Mouse (Mus musculus): Measurements from ENCODE around the gene Pde10a. TPM values are rescaled to one million over a fixed set of nuclear protein-coding genes. Genes with fewer than 3 reads are reported as not detected.

The Pde10a gene
- polyA plus RNA-seq, 1 experiment from 2014 or later, result 12.5 TPM

DNA sequence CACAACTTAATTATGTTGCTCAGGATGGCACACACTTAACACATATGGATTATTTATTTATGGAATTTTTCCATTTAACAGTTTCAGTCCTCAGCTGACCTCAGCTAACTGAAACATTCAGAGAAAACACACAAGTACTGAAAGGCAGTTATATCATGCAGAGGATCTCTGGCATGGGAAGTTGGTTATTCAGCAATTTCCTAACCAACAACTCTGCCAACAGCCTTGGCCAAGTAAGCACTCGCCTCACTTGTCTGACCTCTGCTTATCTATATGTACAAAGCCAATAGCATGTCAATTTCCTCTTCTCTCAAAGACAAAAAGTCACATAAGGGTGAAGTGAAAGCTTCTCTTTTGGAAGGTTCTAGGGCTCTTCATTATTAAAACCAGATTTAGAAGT lies 244.0 kb downstream of the Pde10a start:
- 0 out of 2 replicates have a peak, but pooled peaks cover 4% of the 10 kb centered on the region for H3K4me1 ChIP-seq
- no peaks in the 10 kb centered on the region for H3K27me3 ChIP-seq (replicated peaks)
- no peak overlapping the region for H3K9ac ChIP-seq (replicated peaks)
- H3K27ac ChIP-seq (replicated peaks), result no peak overlapping the region
- H3K4me2 ChIP-seq, result no peak overlapping the region
- WGBS, result 90% methylated on average over 1 of the region's 1 CpGs
- ATAC-seq (ENCODE audit: low FRiP score), result no peak
- no peak overlapping the region for H3K4me3 ChIP-seq (replicated peaks)
- peaks cover 10% of the 10 kb centered on the region for H3K9me3 ChIP-seq (replicated peaks)
- no peaks in the 10 kb centered on the region for H3K36me3 ChIP-seq

GRCm38 (mm10) chr17:8773391-8773790 lies 248.2 kb downstream of the Pde10a start:
- no peaks in the 10 kb centered on the region for H3K27me3 ChIP-seq (replicated peaks)
- H3K4me2 ChIP-seq, result no peak overlapping the region
- WGBS, result 83% methylated on average over 6 of the region's 6 CpGs
- no peak overlapping the region for H3K4me3 ChIP-seq (replicated peaks)
- H3K4me1 ChIP-seq, result 0 out of 2 replicates have a peak, but pooled peaks cover 4% of the 10 kb centered on the region
- H3K9me3 ChIP-seq (replicated peaks), result peaks cover 10% of the 10 kb centered on the region
- no peaks in the 10 kb centered on the region for H3K36me3 ChIP-seq
- H3K27ac ChIP-seq (replicated peaks), result no peak overlapping the region
- ATAC-seq (ENCODE audit: low FRiP score), result no peak
- no peak overlapping the region for H3K9ac ChIP-seq (replicated peaks)

GRCm38 (mm10) chr17:8774301-8774700 lies 249.1 kb downstream of the Pde10a start:
- ATAC-seq (ENCODE audit: low FRiP score), result no peak
- 88% methylated on average over 3 of the region's 3 CpGs for WGBS
- no peak overlapping the region for H3K9ac ChIP-seq (replicated peaks)
- H3K4me3 ChIP-seq (replicated peaks), result no peak overlapping the region
- peaks cover 8% of the 10 kb centered on the region for H3K9me3 ChIP-seq (replicated peaks)
- H3K4me1 ChIP-seq, result 0 out of 2 replicates have a peak, but pooled peaks cover 4% of the 10 kb centered on the region
- H3K36me3 ChIP-seq, result no peaks in the 10 kb centered on the region
- H3K27me3 ChIP-seq (replicated peaks), result no peaks in the 10 kb centered on the region
- H3K4me2 ChIP-seq, result no peak overlapping the region
- no peak overlapping the region for H3K27ac ChIP-seq (replicated peaks)

- ATAC-seq (ENCODE audit: low FRiP score), result no peak
- WGBS, result 80% methylated on average over 11 of the region's 11 CpGs
Observed at GRCm38 (mm10) chr17:8775571-8776161, 250.5 kb downstream of the Pde10a start.

DNA sequence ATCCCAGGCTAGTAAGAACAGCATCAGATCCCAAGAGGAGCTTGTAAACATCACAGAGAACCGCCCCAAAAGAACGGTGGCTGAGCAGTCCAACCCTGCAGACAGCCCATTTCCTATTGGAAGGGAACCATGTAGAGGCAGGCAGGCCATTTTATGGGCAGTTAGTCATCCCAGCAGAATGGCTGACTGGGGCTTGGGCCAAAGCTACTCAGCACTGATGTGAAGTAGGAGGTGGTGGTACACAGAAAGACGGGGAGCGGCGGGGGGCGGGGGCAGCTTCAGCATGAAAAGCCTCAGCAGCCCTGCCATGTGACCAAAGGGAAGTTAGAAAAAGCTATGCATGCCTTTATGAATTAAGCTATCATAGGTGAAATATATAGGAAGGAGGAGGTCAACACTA lies 252.5 kb downstream of the Pde10a start:
- no peak overlapping the region for H3K4me3 ChIP-seq (replicated peaks)
- H3K36me3 ChIP-seq, result no peaks in the 10 kb centered on the region
- no peak overlapping the region for H3K4me2 ChIP-seq
- H3K9me3 ChIP-seq (replicated peaks), result no peaks in the 10 kb centered on the region
- no peaks in the 10 kb centered on the region for H3K4me1 ChIP-seq
- H3K27ac ChIP-seq (replicated peaks), result no peak overlapping the region
- WGBS, result 87% methylated on average over 6 of the region's 6 CpGs
- ATAC-seq (ENCODE audit: low FRiP score), result no peak
- no peaks in the 10 kb centered on the region for H3K27me3 ChIP-seq (replicated peaks)
- no peak overlapping the region for H3K9ac ChIP-seq (replicated peaks)

More at GRCm38 (mm10) chr17:8775571-8776161, 250.5 kb downstream of the Pde10a start:
- no peaks in the 10 kb centered on the region for H3K9me3 ChIP-seq (replicated peaks)
- H3K4me2 ChIP-seq, result no peak overlapping the region
- no peaks in the 10 kb centered on the region for H3K27me3 ChIP-seq (replicated peaks)
- no peak overlapping the region for H3K9ac ChIP-seq (replicated peaks)
- no peak overlapping the region for H3K27ac ChIP-seq (replicated peaks)
- no peaks in the 10 kb centered on the region for H3K36me3 ChIP-seq
- 0 out of 2 replicates have a peak, but pooled peaks cover 4% of the 10 kb centered on the region for H3K4me1 ChIP-seq
- H3K4me3 ChIP-seq (replicated peaks), result no peak overlapping the region

- Histone ChIP-seq H3K27me3 (replicated peaks) (no peaks in the 10 kb centered on the region), H3K4me2 (no peak overlapping the region), H3K4me1 (no peaks in the 10 kb centered on the region), H3K27ac (replicated peaks) (no peak overlapping the region), H3K4me3 (replicated peaks) (no peak overlapping the region), H3K9ac (replicated peaks) (no peak overlapping the region), H3K9me3 (replicated peaks) (no peaks in the 10 kb centered on the region), H3K36me3 (no peaks in the 10 kb centered on the region)
- 72% methylated on average over 5 of the region's 5 CpGs for WGBS
- no peak for ATAC-seq (ENCODE audit: low FRiP score)
Observed at GRCm38 (mm10) chr17:8778839-8779238, 253.7 kb downstream of the Pde10a start.

DNA sequence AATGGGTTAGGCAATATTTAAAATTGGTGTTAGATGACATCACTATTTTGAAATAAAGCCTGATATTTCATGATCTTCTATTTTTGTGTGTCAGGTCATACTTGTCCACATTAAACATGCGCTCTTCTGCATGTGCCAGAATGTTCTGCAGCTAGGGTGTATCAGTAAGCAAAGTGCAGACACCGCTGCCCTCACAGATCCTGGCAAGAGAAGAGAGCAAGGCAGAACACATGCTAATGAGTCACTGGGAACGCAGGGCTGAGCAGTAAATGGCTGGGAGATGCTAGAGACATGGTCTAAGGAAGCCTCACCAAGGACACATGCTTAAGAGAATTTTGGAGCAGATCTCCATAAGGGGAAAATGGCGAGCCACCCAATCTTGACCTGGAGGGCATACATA lies 255.3 kb downstream of the Pde10a start:
- Histone ChIP-seq H3K27ac (replicated peaks) (no peak overlapping the region), H3K27me3 (replicated peaks) (no peaks in the 10 kb centered on the region), H3K4me3 (replicated peaks) (no peak overlapping the region), H3K36me3 (no peaks in the 10 kb centered on the region), H3K9ac (replicated peaks) (no peak overlapping the region), H3K4me1 (no peaks in the 10 kb centered on the region), H3K4me2 (no peak overlapping the region), H3K9me3 (replicated peaks) (no peaks in the 10 kb centered on the region)
- 88% methylated on average over 4 of the region's 4 CpGs for WGBS
- ATAC-seq (ENCODE audit: low FRiP score), result no peak

DNA sequence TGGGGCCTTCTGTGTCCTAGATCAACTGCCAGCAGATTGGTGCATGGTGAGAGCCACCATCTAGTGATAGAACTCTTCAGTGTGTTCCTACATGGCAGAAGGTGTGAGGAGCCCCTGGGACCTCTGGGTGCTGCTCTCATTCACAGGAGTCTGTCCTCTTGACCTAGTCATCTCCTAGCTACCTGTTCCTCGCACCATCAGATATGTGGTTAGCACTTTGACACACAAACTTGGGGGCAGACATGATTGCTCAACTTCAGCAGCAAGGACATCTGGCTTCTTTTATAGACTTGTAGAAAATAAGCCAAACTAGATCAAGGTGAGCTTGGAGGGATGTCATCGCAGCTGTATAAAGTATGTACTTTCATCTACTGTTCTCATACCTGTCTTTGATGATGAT lies 255.9 kb downstream of the Pde10a start:
- Histone ChIP-seq H3K36me3 (no peaks in the 10 kb centered on the region), H3K9me3 (replicated peaks) (no peaks in the 10 kb centered on the region), H3K4me1 (no peaks in the 10 kb centered on the region), H3K9ac (replicated peaks) (no peak overlapping the region), H3K27me3 (replicated peaks) (no peaks in the 10 kb centered on the region), H3K27ac (replicated peaks) (no peak overlapping the region), H3K4me3 (replicated peaks) (no peak overlapping the region), H3K4me2 (no peak overlapping the region)
- no peak for ATAC-seq (ENCODE audit: low FRiP score)
- WGBS, result 90% methylated on average over 2 of the region's 2 CpGs

GRCm38 (mm10) chr17:8781576-8781975 lies 256.4 kb downstream of the Pde10a start:
- WGBS, result 66% methylated on average over 1 of the region's 1 CpGs
- no peaks in the 10 kb centered on the region for H3K9me3 ChIP-seq (replicated peaks)
- no peak for ATAC-seq (ENCODE audit: low FRiP score)

GRCm38 (mm10) chr17:8785908-8786307 lies 260.7 kb downstream of the Pde10a start:
- no peak overlapping the region for H3K4me3 ChIP-seq (replicated peaks)
- H3K4me1 ChIP-seq, result no peaks in the 10 kb centered on the region
- no peak for ATAC-seq (ENCODE audit: low FRiP score)
- H3K4me2 ChIP-seq, result no peak overlapping the region
- H3K9ac ChIP-seq (replicated peaks), result no peak overlapping the region
- no peak overlapping the region for H3K27ac ChIP-seq (replicated peaks)
- H3K36me3 ChIP-seq, result no peaks in the 10 kb centered on the region
- H3K9me3 ChIP-seq (replicated peaks), result no peaks in the 10 kb centered on the region
- H3K27me3 ChIP-seq (replicated peaks), result no peaks in the 10 kb centered on the region
- WGBS, result 51% methylated on average over 6 of the region's 6 CpGs

More at GRCm38 (mm10) chr17:8781576-8781975, 256.4 kb downstream of the Pde10a start:
- Histone ChIP-seq H3K4me2 (no peak overlapping the region), H3K27me3 (replicated peaks) (no peaks in the 10 kb centered on the region), H3K4me1 (no peaks in the 10 kb centered on the region), H3K9ac (replicated peaks) (no peak overlapping the region), H3K27ac (replicated peaks) (no peak overlapping the region), H3K4me3 (replicated peaks) (no peak overlapping the region), H3K36me3 (no peaks in the 10 kb centered on the region)

DNA sequence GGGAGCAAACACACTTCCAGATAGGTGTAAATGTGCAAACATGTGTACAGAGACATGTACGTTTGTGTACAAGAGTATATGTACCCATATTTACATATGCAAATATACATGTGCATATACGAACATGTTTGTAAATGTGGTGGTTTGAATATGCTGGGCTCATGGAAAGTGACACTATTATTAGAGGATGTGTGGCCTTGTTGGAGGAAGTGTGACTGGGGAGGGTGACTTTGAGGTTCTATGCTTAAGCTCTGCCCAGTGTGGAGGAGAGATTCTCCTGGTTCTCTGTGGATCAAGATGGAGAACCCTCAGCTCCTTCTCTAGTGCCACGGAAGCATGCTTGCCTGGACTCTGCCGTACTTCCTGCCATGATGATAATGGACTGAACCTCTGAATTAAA lies 261.3 kb downstream of the Pde10a start:
- no peak overlapping the region for H3K4me3 ChIP-seq (replicated peaks)
- ATAC-seq (ENCODE audit: low FRiP score), result no peak
- no peaks in the 10 kb centered on the region for H3K36me3 ChIP-seq
- H3K9me3 ChIP-seq (replicated peaks), result no peaks in the 10 kb centered on the region
- H3K27ac ChIP-seq (replicated peaks), result no peak overlapping the region
- 93% methylated on average over 4 of the region's 4 CpGs for WGBS
- H3K27me3 ChIP-seq (replicated peaks), result no peaks in the 10 kb centered on the region
- no peak overlapping the region for H3K9ac ChIP-seq (replicated peaks)
- no peaks in the 10 kb centered on the region for H3K4me1 ChIP-seq
- no peak overlapping the region for H3K4me2 ChIP-seq

GRCm38 (mm10) chr17:8787762-8788161 lies 262.6 kb downstream of the Pde10a start:
- H3K9me3 ChIP-seq (replicated peaks), result no peaks in the 10 kb centered on the region
- 76% methylated on average over 8 of the region's 8 CpGs for WGBS
- no peak overlapping the region for H3K4me3 ChIP-seq (replicated peaks)
- H3K4me1 ChIP-seq, result no peaks in the 10 kb centered on the region
- H3K9ac ChIP-seq (replicated peaks), result no peak overlapping the region
- H3K4me2 ChIP-seq, result no peak overlapping the region
- H3K36me3 ChIP-seq, result no peaks in the 10 kb centered on the region
- no peak overlapping the region for H3K27ac ChIP-seq (replicated peaks)
- ATAC-seq (ENCODE audit: low FRiP score), result no peak
- no peaks in the 10 kb centered on the region for H3K27me3 ChIP-seq (replicated peaks)

Measured in neural tube, embryonic 15.5 days (tissue).